Mouse (Mus musculus): ENCODE measurements around the gene Arhgap10.

- TF ChIP-seq CTCF (IDR thresholded peaks at IDR 0.05; ENCODE audit: low read depth) (no peak), EP300 (IDR thresholded peaks at IDR 0.05; ENCODE audit: low read depth) (no peak)
These were observed 2.0 kb downstream of the Arhgap10 start for GRCm38 (mm10) chr8:77515786-77516185.

All from heart, postnatal 0 days (tissue).